16 mouse cellular contexts compared by ENCODE assay signal in the genomic region with DNA sequence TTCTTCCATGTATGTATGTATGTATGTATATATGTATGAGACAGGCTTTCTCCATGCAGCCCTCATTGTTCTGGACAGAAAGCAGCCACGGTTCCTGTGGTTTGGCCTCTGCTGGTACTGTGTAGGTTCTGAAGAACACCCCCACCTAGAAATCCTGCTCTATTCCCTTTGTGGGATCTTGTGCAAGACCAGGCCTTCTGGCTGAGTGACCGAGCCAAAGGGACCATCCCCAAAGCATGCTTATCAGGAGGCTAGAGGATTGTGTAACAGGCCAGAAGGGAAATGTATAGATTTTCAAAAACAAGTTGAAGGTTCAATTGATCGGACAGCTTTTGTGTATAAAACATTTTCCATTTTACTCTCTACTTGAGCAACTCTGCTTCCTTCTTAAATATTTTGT. TPM values are rescaled to one million over a fixed set of nuclear protein-coding genes. Genes with fewer than 3 reads are reported as not detected.
"Had no signal": no experiment of that assay in that cellular context is flagged by ENCODE, and none has a peak within 500 bp of the region (broad histone marks: within the 10 kb centered on the region; RNA-seq: fewer than 3 reads in every experiment).

No protein-coding gene starts in this region.

- H3K36me3 ChIP-seq: intestine, embryonic 15.5 days; limb, embryonic 10.5 days; neural tube, embryonic 12.5 days had no signal

- DNase-seq: kidney, adult 18-20 months; kidney, postnatal 10 days; lung, adult 2 months; lung, postnatal 36 days; midbrain, embryonic 14.5 days; thymus, adult 2 months; thymus, postnatal 25 days had no signal

- H3K9ac ChIP-seq: intestine, embryonic 15.5 days; neural tube, embryonic 12.5 days had no signal

- H3K27ac ChIP-seq: intestine, embryonic 15.5 days; left cerebral cortex, adult 2 months; limb, embryonic 10.5 days; neural tube, embryonic 12.5 days had no signal

- H3K27me3 ChIP-seq: intestine, embryonic 15.5 days; neural tube, embryonic 12.5 days had no signal

- ATAC-seq: intestine, embryonic 15.5 days; lung, postnatal 0 days had no signal

- H3K9me3 ChIP-seq: intestine, embryonic 15.5 days; limb, embryonic 10.5 days; neural tube, embryonic 12.5 days had no signal

- H3K4me3 ChIP-seq: intestine, embryonic 15.5 days; left cerebral cortex, adult 2 months; limb, embryonic 10.5 days; neural tube, embryonic 12.5 days had no signal

- H3K4me2 ChIP-seq: intestine, embryonic 15.5 days; neural tube, embryonic 12.5 days had no signal

RNA-seq across cellular contexts. Expression of a gene that starts 8.5 kb away (rescaled TPM):
- total RNA-seq: left cerebral cortex, postnatal 14 days; megakaryocyte progenitor cell, adult 5-6 weeks; monocyte, adult 5-6 weeks; neutrophil, adult 5-6 weeks had no signal
- polyA plus RNA-seq: lung, adult 2 months; lung, postnatal 0 days had no signal
